Mouse (Mus musculus): ENCODE data around the gene Rbpjl. TPM values are rescaled to one million over a fixed set of nuclear protein-coding genes. Genes with fewer than 3 reads are reported as not detected.

The Rbpjl gene
- polyA plus RNA-seq (2016; fragmentation: Nextera tagmentation; extraction: Ambion mirVana), result 0.15 TPM in 1 of 2 replicates, not detected in the other

DNA sequence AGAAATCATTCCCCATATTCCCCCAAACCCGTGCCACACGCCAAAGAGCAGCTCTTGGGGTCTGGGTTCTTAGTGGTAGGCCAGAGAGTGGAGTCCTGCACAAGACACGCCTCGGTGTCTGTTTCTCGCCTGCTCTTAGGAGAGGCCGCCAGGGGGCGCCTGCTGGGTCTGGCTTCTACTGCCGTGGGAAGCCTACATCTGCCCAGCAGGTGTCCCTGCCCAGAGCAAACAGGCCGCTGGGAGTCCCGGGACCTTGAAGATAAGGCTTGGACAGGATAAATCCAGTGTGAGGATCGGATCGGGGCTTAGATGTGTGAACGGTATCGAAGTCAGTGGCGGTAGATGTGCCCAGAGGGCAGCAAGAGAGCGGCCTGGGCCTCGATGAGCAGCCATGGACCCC, at the start of gene Rbpjl:
Gene Rbpjl (plus strand): TSS at position 236 of the 400 bp plus-strand sequence.
- WGBS, result 4% methylated on average over 17 of the region's 17 CpGs
- no peak within 1 kb of the TSS for H3K4me3 ChIP-seq

DNA sequence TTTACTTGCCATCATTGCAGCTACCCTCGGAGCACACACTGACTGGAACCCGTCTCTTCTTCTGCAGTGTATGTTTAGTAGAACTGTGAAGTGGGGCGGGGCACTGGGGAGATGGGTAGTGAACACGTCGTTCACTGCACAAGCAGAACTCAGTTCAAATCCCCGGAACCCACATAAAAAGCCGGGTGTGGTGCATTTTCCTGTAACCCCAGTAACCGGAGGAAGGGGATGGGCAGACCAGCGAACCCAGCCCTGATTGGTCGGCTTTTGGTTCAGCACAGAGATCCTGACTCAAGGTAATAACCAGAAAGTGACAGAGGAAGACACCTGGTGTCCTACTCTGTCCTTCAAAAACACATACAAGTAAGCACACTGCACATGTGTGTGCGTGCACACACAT, 49.6 kb upstream of the Rbpjl start:
- no peaks in the 10 kb centered on the region for H3K27me3 ChIP-seq
- no peak overlapping the region for H3K27ac ChIP-seq (replicated peaks)
- no peak overlapping the region for H3K4me3 ChIP-seq
- 88% methylated on average over 11 of the region's 11 CpGs for WGBS
- no peak overlapping the region for H3K9ac ChIP-seq (replicated peaks)
- no peak for ATAC-seq (ENCODE audit: low FRiP score, low read depth)
- no peaks in the 10 kb centered on the region for H3K36me3 ChIP-seq
- no peak overlapping the region for H3K4me2 ChIP-seq (replicated peaks)
- no peaks in the 10 kb centered on the region for H3K4me1 ChIP-seq
- no peaks in the 10 kb centered on the region for H3K9me3 ChIP-seq

More for the DNA sequence above, at the start of gene Rbpjl:
- Histone ChIP-seq H3K9ac (replicated peaks) (no peak within 1 kb of the TSS), H3K27ac (replicated peaks) (no peak within 1 kb of the TSS), H3K27me3 (peaks cover 92% of the 10 kb centered on the region), H3K36me3 (no peaks in the 10 kb centered on the region), H3K4me1 (peaks cover 10% of the 10 kb centered on the region), H3K9me3 (0 out of 2 replicates have a peak, but pooled peaks cover 1% of the 10 kb centered on the region), H3K4me2 (replicated peaks) (no peak within 1 kb of the TSS)
- no peak for ATAC-seq (ENCODE audit: low FRiP score, low read depth)

DNA sequence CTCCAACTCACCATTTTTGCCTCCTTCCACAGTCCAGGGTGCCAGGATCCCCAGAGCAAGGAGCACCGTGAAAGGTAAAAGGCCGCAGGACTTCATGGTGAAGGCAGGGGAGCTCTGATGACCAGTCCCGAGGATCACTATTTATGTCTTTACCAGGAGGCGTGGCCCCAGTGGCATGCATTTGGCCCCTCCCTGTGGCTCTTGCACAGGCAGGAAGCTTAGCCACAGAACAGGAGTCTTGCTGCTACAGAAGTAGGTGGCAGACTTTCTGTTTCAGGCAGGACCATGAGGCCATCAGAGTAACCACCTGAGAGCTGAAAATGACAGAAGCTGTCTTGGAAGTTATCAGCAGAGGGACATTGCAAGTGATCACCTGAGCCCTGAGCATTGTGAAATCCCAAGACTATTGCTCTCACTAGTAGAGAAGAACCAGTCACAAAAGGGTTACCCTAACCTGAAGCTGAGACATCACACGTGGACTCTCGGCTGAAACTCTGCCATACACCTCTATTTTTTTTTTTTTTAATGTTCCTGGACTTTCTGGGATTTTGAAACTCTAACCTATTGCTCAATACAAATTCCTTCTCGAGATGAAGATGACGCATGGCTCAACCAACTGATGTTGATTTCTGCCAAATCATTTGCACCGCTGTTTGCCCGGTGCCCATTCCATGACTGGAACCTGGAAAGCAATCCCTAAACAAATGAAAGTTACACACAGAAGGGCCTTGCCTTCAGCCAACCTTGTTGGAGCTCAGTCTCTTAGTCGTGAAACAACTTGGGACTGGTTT, 46.6 kb upstream of the Rbpjl start:
- Histone ChIP-seq H3K27me3 (no peaks in the 10 kb centered on the region; the same call in 1 of the 2 replicates), H3K4me2 (replicated peaks) (no peak overlapping the region), H3K9ac (replicated peaks) (no peak overlapping the region), H3K4me3 (no peak overlapping the region), H3K27ac (replicated peaks) (no peak overlapping the region), H3K9me3 (no peaks in the 10 kb centered on the region), H3K36me3 (no peaks in the 10 kb centered on the region), H3K4me1 (peaks cover 2% of the 10 kb centered on the region; the same call in 1 of the 2 replicates)
- ATAC-seq (ENCODE audit: low FRiP score, low read depth), result no peak
- 79% methylated on average over 11 of the region's 11 CpGs for WGBS

DNA sequence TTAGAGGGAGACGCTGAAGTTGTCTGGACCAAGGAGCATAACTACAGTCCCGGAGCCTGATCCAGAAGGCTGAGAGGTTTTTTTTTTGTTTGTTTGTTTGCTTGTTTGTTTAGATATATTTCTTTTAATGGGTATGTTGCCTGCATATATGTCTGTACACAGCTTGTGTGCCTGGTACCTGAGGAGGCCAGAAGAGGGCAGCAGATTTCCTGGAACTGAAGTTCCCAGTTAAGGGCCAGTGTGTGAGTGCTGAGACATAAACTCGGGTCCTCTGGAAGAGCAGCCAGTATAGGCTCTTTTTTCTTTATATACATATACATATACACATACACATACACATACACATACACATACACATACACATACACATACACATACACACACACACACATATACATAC, 44.6 kb upstream of the Rbpjl start:
- no peak overlapping the region for H3K4me2 ChIP-seq (replicated peaks)
- no peak overlapping the region for H3K9ac ChIP-seq (replicated peaks)
- H3K27ac ChIP-seq (replicated peaks), result no peak overlapping the region
- H3K36me3 ChIP-seq, result no peaks in the 10 kb centered on the region
- no peak overlapping the region for H3K4me3 ChIP-seq
- no peaks in the 10 kb centered on the region; the same call in 1 of the 2 replicates for H3K27me3 ChIP-seq
- ATAC-seq (ENCODE audit: low FRiP score, low read depth), result no peak
- H3K4me1 ChIP-seq, result peaks cover 2% of the 10 kb centered on the region; the same call in 1 of the 2 replicates
- H3K9me3 ChIP-seq, result no peaks in the 10 kb centered on the region
- 83% methylated on average over 3 of the region's 3 CpGs for WGBS

DNA sequence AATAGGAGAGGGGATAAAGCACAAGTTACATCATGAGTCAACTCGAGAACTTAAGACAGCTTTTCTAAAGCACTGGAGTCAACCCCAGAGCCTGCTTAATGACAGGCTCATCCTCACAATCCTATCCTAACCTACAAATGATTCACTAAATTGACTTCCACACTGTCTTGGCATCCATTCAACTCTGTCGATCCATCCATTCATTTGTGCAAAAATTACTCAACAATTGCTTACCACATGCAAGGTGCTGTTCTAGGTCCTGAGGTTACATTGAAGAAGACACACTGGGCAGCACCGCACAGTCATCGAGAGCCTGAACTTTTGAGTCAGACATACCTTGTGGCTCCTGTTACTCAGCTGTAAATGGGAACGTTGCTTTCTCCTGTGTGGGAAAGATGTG, 43.9 kb upstream of the Rbpjl start:
- H3K4me1 ChIP-seq, result peaks cover 2% of the 10 kb centered on the region; the same call in 1 of the 2 replicates
- H3K4me2 ChIP-seq (replicated peaks), result no peak overlapping the region
- ATAC-seq (ENCODE audit: low FRiP score, low read depth), result no peak
- H3K4me3 ChIP-seq, result no peak overlapping the region
- no peak overlapping the region for H3K9ac ChIP-seq (replicated peaks)
- no peaks in the 10 kb centered on the region for H3K36me3 ChIP-seq
- H3K27me3 ChIP-seq, result no peaks in the 10 kb centered on the region; the same call in 1 of the 2 replicates
- 87% methylated on average over 5 of the region's 5 CpGs for WGBS
- no peaks in the 10 kb centered on the region for H3K9me3 ChIP-seq
- no peak overlapping the region for H3K27ac ChIP-seq (replicated peaks)

DNA sequence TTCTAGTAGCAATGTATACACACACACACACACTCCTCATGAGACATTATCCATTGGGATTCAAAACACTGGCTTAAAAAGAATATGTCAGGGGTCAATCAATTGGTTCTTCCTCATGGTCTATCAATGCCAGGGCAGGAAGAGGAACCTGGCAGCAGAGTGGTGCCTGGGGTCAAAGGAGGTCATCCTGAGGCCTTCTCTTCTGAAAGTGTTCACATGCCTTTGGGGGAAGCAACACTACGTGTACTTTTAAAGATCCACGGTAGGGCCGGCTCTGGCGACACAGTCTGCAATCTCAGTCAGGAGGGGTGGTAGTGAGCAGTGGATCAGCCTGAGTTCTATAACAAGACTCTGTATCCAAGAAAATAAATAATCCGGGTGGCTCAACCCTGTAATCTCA, 43.3 kb upstream of the Rbpjl start:
- H3K4me1 ChIP-seq, result peaks cover 2% of the 10 kb centered on the region; the same call in 1 of the 2 replicates
- 69% methylated on average over 5 of the region's 5 CpGs for WGBS
- H3K36me3 ChIP-seq, result no peaks in the 10 kb centered on the region
- H3K4me3 ChIP-seq, result no peak overlapping the region
- H3K9me3 ChIP-seq, result no peaks in the 10 kb centered on the region
- ATAC-seq (ENCODE audit: low FRiP score, low read depth), result no peak
- no peaks in the 10 kb centered on the region; the same call in 1 of the 2 replicates for H3K27me3 ChIP-seq
- no peak overlapping the region for H3K27ac ChIP-seq (replicated peaks)
- no peak overlapping the region for H3K4me2 ChIP-seq (replicated peaks)
- H3K9ac ChIP-seq (replicated peaks), result no peak overlapping the region

DNA sequence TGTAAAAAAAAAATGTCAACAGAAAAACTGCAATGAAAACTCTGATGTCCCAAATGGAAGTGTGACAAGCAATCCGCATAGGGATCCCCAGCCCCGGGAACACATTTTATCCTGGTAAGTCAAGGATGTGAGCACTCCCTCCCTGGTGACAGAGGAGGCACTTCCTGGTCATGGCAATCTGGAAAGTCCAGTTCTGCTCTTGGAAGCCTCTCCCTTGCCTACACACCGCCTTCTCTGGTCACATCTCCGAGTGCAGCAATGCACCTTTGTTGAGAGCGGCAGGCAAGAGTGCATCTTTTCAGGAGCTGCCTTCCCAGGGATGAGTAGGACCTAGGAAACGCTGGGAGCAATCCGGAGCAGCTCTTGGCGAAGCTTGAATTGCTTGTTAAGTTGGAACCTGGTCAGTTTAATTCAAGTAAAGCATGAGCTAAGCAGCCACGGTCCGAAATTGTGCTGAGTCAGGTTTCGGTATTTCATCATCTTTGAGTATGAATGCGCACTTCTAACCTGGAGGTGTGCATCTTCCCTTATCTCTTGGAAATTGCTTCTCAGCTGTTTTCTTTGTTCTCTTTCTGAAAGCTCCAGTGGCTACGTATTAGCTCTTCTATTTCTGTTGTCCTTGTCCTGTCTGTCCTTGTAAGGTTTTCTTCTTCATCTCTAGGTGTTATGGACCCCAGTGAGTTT, 41.8 kb upstream of the Rbpjl start:
- H3K9me3 ChIP-seq, result no peaks in the 10 kb centered on the region
- no peak overlapping the region for H3K27ac ChIP-seq (replicated peaks)
- no peak overlapping the region for H3K9ac ChIP-seq (replicated peaks)
- 32% methylated on average over 13 of the region's 13 CpGs for WGBS
- peaks cover 2% of the 10 kb centered on the region; the same call in 1 of the 2 replicates for H3K4me1 ChIP-seq
- no peak overlapping the region for H3K4me2 ChIP-seq (replicated peaks)
- H3K4me3 ChIP-seq, result no peak overlapping the region
- H3K27me3 ChIP-seq, result no peaks in the 10 kb centered on the region; the same call in 1 of the 2 replicates
- H3K36me3 ChIP-seq, result no peaks in the 10 kb centered on the region
- ATAC-seq (ENCODE audit: low FRiP score, low read depth), result no peak

DNA sequence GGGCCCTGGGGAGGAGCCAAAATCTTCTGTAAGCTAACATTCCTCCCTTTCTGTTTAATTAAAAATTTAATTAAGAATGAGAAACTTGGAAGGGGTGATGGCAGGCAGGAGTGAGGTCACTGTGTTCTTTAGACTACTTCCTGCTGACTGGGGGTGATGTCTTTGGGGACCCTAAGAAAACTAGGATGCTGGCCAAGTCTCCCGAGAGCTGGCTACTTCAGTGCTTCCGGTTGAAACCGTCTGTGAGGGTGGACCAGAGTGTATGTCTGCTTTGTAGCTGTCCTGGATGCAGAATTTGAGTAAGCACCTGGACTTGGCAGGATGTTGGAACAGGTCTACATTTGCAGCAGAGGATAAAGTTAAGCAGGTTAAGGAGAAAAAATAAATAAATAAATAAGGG, 36.0 kb upstream of the Rbpjl start:
- Histone ChIP-seq H3K4me1 (no peaks in the 10 kb centered on the region), H3K27me3 (no peaks in the 10 kb centered on the region), H3K9ac (replicated peaks) (no peak overlapping the region), H3K9me3 (no peaks in the 10 kb centered on the region), H3K4me3 (no peak overlapping the region), H3K4me2 (replicated peaks) (no peak overlapping the region), H3K36me3 (no peaks in the 10 kb centered on the region), H3K27ac (replicated peaks) (no peak overlapping the region)
- 74% methylated on average over 3 of the region's 3 CpGs for whole genome bisulfite sequencing
- no peak for ATAC-seq (ENCODE audit: low FRiP score, low read depth)

DNA sequence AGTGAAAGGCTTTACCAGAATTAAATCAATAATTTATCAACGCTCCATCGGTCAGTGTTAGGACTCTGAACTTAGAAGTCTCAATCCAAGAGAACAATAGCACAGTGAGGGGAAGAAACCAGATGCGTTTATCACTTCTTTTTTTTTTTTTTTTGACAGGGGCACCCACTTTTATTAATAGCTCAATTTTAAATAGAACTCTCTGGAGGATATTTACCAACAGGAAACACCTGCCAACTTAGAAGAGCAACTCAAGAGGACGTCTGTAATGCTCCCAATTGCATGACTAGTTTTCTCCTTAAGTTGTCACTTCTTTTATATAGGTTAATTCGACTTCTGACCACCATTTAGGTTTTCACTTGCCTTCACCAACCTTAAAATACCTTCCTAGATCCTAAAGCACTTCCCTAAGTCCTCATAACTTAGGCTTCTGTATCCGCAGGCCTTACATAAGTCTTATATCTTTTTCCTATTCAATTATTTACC, 34.3 kb upstream of the Rbpjl start:
- H3K4me3 ChIP-seq, result no peak overlapping the region
- 81% methylated on average over 6 of the region's 6 CpGs for WGBS
- no peaks in the 10 kb centered on the region for H3K36me3 ChIP-seq
- ATAC-seq (ENCODE audit: low FRiP score, low read depth), result no peak
- no peaks in the 10 kb centered on the region for H3K27me3 ChIP-seq
- H3K4me1 ChIP-seq, result no peaks in the 10 kb centered on the region
- no peak overlapping the region for H3K4me2 ChIP-seq (replicated peaks)
- H3K27ac ChIP-seq (replicated peaks), result no peak overlapping the region
- H3K9ac ChIP-seq (replicated peaks), result no peak overlapping the region
- H3K9me3 ChIP-seq, result no peaks in the 10 kb centered on the region

DNA sequence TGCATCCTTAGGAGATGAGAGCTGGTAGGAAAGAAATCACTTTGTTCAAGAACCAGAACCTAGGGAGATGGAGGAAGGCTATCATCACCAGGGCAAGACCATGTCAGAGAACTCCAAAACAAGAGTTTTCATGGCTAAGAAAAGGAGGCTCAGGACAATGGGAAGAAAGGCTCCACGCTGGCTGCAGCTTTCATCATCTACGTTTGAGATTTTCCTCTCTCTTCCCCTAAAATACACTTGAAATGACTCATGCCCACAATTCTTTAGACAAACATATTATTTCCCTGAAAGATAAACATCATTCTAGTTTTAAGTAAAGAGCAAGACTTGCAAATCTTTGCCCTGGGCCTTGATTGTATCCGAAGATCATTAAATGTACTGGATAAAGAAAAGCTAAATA, 31.6 kb upstream of the Rbpjl start:
- H3K4me3 ChIP-seq, result no peak overlapping the region
- no peak overlapping the region for H3K27ac ChIP-seq (replicated peaks)
- no peak for ATAC-seq (ENCODE audit: low FRiP score, low read depth)
- H3K36me3 ChIP-seq, result no peaks in the 10 kb centered on the region
- H3K4me2 ChIP-seq (replicated peaks), result no peak overlapping the region
- no peaks in the 10 kb centered on the region for H3K27me3 ChIP-seq
- no peaks in the 10 kb centered on the region for H3K4me1 ChIP-seq
- H3K9me3 ChIP-seq, result no peaks in the 10 kb centered on the region
- H3K9ac ChIP-seq (replicated peaks), result no peak overlapping the region
- 81% methylated on average over 3 of the region's 3 CpGs for WGBS

DNA sequence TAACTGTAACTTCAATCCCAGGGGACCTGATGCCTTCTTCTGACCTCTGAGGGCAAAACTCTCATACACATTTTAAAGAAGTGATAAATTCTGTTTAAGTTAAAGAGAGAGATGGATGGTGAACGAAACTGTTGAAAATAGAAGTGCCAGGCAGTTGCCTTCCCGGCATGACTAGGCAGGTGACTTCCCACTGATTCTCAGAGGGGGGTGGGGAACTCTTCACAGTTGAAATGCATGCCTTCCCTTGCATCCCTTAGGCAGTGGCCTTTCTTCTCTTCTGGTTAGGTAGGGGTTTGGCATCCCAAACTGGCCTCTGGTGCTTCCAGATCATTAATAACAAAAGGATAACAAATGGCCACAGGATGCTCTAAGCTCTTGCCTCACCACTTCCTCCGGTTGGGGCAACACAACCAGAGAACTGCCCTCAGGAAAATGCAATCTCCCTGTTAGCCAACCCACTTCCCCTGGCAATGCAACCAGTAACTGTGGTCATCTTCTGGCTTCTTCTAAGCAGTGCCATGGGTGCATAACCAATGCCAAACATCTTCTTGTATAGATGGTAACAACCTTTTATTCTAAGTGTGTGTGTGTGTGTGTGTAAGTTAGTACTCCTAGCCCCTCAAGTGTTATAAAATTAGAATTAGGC, 30.4 kb upstream of the Rbpjl start:
- WGBS, result 47% methylated on average over 3 of the region's 3 CpGs
- Histone ChIP-seq H3K4me2 (replicated peaks) (no peak overlapping the region), H3K27ac (replicated peaks) (no peak overlapping the region), H3K9me3 (no peaks in the 10 kb centered on the region), H3K4me1 (no peaks in the 10 kb centered on the region), H3K36me3 (no peaks in the 10 kb centered on the region), H3K27me3 (no peaks in the 10 kb centered on the region), H3K9ac (replicated peaks) (no peak overlapping the region), H3K4me3 (no peak overlapping the region)
- ATAC-seq (ENCODE audit: low FRiP score, low read depth), result no peak

DNA sequence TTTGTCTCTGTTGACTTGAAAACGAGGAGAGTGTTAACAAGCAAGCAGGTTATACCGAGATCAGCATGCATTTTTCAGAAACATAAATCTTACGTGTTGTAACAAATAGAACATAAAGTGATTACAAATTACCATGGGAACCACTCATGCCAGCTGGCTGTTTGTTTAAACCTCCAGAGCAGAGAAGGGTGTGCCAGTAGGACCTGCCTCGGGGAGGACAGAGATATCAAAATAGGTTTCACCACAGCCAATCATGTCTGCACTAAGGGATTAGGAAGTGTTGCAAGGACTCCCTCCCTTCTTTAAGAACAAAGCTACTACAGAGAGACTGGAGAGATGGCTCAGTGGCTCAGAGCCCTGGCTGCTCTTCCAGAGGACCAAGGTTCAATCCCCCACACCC, 29.8 kb upstream of the Rbpjl start:
- WGBS, result 71% methylated on average over 4 of the region's 4 CpGs

More for the DNA sequence above, 29.8 kb upstream of the Rbpjl start:
- H3K27ac ChIP-seq (replicated peaks), result no peak overlapping the region
- H3K9me3 ChIP-seq, result no peaks in the 10 kb centered on the region
- no peak for ATAC-seq (ENCODE audit: low FRiP score, low read depth)
- no peak overlapping the region for H3K4me3 ChIP-seq
- H3K4me1 ChIP-seq, result no peaks in the 10 kb centered on the region
- no peaks in the 10 kb centered on the region for H3K27me3 ChIP-seq
- H3K36me3 ChIP-seq, result no peaks in the 10 kb centered on the region
- H3K9ac ChIP-seq (replicated peaks), result no peak overlapping the region
- H3K4me2 ChIP-seq (replicated peaks), result no peak overlapping the region

All from midbrain, embryonic 12.5 days (tissue).